Mouse (Mus musculus) spleen, adult 2 months (tissue): ENCODE measurements at regions not wholly inside any gene's neighbourhood (a gene's known extent, or its start where the extent isn't known, plus 50 kb on each side); places are given as distances from the start of the nearest gene placed in this dataset.

Source experiments
- DNase-seq, 2 experiments: peaks; one replicate each; pipeline versions ENCODE4 v3.0.0 to v3.0.0-alpha.2; 2012 to 2021; ENCODE audit warnings: low spot score in 2 of 2, low read depth in 1 of 2
- H3K27ac ChIP-seq: fragments of 200-500 bp; 2 replicates; pipeline ENCODE4 v1.5.1; 2012; ENCODE audit warnings: low read length, inconsistent platforms; ENCODE audit not compliant: insufficient read depth
- H3K27me3 ChIP-seq: fragments of 200-500 bp; 2 replicates; pipeline ENCODE4 v1.6.1; 2012; ENCODE audit warnings: mild to moderate bottlenecking, moderate library complexity, low read length, inconsistent platforms; ENCODE audit not compliant: control insufficient read depth, insufficient read depth
- H3K36me3 ChIP-seq: fragments of 200-500 bp; 2 replicates; pipeline ENCODE4 v1.6.1; 2012; ENCODE audit warnings: mild to moderate bottlenecking, low read length, inconsistent platforms; ENCODE audit not compliant: control insufficient read depth, insufficient read depth
- H3K4me1 ChIP-seq: fragments of 200-500 bp; 2 replicates; pipeline ENCODE4 v1.6.1; 2011; ENCODE audit warnings: inconsistent platforms; ENCODE audit not compliant: control insufficient read depth, insufficient read depth, insufficient read length
- H3K4me3 ChIP-seq: fragments of 200-500 bp; 2 replicates; pipeline ENCODE4 v1.5.1; 2011; ENCODE audit warnings: mild to moderate bottlenecking, inconsistent platforms; ENCODE audit not compliant: insufficient read depth, insufficient read length; ENCODE audit errors: extremely low read depth
- CTCF ChIP-seq: fragments of 200-500 bp; IDR thresholded peaks from 2 replicates; pipeline ENCODE4 v1.5.1; 2011; ENCODE audit warnings: mild to moderate bottlenecking, inconsistent platforms; ENCODE audit not compliant: insufficient read depth, insufficient read length, insufficient replicate concordance; ENCODE audit errors: extremely low read depth
- POLR2A ChIP-seq: fragments of 200-500 bp; IDR thresholded peaks from 2 replicates; pipeline ENCODE4 v1.6.1; 2011; ENCODE audit warnings: low read depth, low read length, inconsistent platforms
- WGBS: fragments of 180-500 bp; shearing (Covaris S2); methylation state at CpG from one replicate; pipeline ENCODE4 v1.1.7; 2018; 5-methylcytosine and 5-hydroxymethylcytosine counted together

GRCm38 (mm10) chr16:9083740-9084139 lies 253.8 kb downstream of the 1810013L24Rik start:
- Histone ChIP-seq H3K4me3 (no peak overlapping the region), H3K36me3 (no peaks in the 10 kb centered on the region), H3K27ac (no peak overlapping the region), H3K27me3 (no peaks in the 10 kb centered on the region), H3K4me1 (no peaks in the 10 kb centered on the region)
- no peak for TF ChIP-seq POLR2A
- no peak for TF ChIP-seq CTCF
- WGBS = 86% methylated on average over 2 of the region's 2 CpGs
- DNase-seq = no peak

- Histone ChIP-seq H3K27me3 (no peaks in the 10 kb centered on the region), H3K36me3 (no peaks in the 10 kb centered on the region), H3K4me3 (no peak overlapping the region), H3K4me1 (no peaks in the 10 kb centered on the region), H3K27ac (no peak overlapping the region)
- 87% methylated on average over 1 of the region's 1 CpGs for WGBS
- no peak for DNase-seq
- no peak for TF ChIP-seq CTCF
- TF ChIP-seq POLR2A = no peak
Observed at GRCm38 (mm10) chr16:9084581-9084980, 254.7 kb downstream of the 1810013L24Rik start.

- no peak for DNase-seq
- Histone ChIP-seq H3K4me3 (no peak overlapping the region), H3K27ac (no peak overlapping the region), H3K4me1 (no peaks in the 10 kb centered on the region), H3K36me3 (no peaks in the 10 kb centered on the region), H3K27me3 (no peaks in the 10 kb centered on the region)
- TF ChIP-seq CTCF = no peak
- TF ChIP-seq POLR2A = no peak
- 80% methylated on average over 1 of the region's 1 CpGs for WGBS
Observed at GRCm38 (mm10) chr16:9085133-9085532, 255.2 kb downstream of the 1810013L24Rik start.

GRCm38 (mm10) chr16:9085977-9086376 lies 256.1 kb downstream of the 1810013L24Rik start:
- 80% methylated on average over 5 of the region's 5 CpGs for WGBS
- Histone ChIP-seq H3K4me3 (no peak overlapping the region), H3K27ac (no peak overlapping the region), H3K4me1 (no peaks in the 10 kb centered on the region), H3K36me3 (no peaks in the 10 kb centered on the region), H3K27me3 (no peaks in the 10 kb centered on the region)
- TF ChIP-seq CTCF = no peak
- no peak for TF ChIP-seq POLR2A
- no peak for DNase-seq

GRCm38 (mm10) chr16:9091790-9092189 lies 261.9 kb downstream of the 1810013L24Rik start:
- 80% methylated on average over 6 of the region's 6 CpGs for WGBS
- no peaks in the 10 kb centered on the region for H3K36me3 ChIP-seq
- TF ChIP-seq POLR2A = no peak
- TF ChIP-seq CTCF = no peak

GRCm38 (mm10) chr16:9092191-9092848 lies 262.4 kb downstream of the 1810013L24Rik start:
- DNase-seq = no peak
- H3K27me3 ChIP-seq = no peaks in the 10 kb centered on the region
- H3K4me3 ChIP-seq = no peak overlapping the region
- no peak overlapping the region for H3K27ac ChIP-seq
- 26% methylated on average over 11 of the region's 11 CpGs for WGBS
- TF ChIP-seq CTCF = no peak
- TF ChIP-seq POLR2A = no peak
- no peaks in the 10 kb centered on the region for H3K4me1 ChIP-seq
- no peaks in the 10 kb centered on the region for H3K36me3 ChIP-seq

More at GRCm38 (mm10) chr16:9091790-9092189, 261.9 kb downstream of the 1810013L24Rik start:
- H3K4me1 ChIP-seq = no peaks in the 10 kb centered on the region
- DNase-seq = no peak
- H3K27ac ChIP-seq = no peak overlapping the region
- H3K4me3 ChIP-seq = no peak overlapping the region
- no peaks in the 10 kb centered on the region for H3K27me3 ChIP-seq

GRCm38 (mm10) chr16:9093593-9093992 lies 263.7 kb downstream of the 1810013L24Rik start:
- no peak overlapping the region for H3K27ac ChIP-seq
- no peaks in the 10 kb centered on the region for H3K36me3 ChIP-seq
- WGBS = 31% methylated on average over 2 of the region's 2 CpGs
- no peak for DNase-seq
- no peak for TF ChIP-seq POLR2A
- no peak for TF ChIP-seq CTCF
- H3K4me3 ChIP-seq = no peak overlapping the region
- no peaks in the 10 kb centered on the region for H3K4me1 ChIP-seq
- H3K27me3 ChIP-seq = no peaks in the 10 kb centered on the region
